Mouse (Mus musculus): ENCODE results near the gene Gabbr2.

DNA sequence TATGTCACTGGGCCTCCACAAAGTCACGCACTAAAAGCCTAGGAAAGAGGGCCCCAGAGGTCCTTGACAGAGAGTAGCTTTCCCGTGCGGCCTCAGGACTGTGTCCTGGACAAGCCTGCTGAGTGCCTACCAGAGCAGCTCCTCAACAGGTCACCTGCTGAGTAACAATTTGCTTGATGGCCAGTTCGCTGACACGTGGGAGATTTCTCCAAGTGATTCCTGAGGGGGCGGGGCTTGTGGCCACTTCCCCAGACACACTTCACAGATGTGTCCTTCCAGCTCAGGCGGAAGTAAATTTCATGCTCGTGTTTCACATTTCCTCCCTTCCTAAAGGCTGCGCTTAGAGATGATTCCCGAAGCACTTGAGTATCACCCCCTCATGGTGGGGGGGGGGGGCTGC is 108.6 kb downstream of the Gabbr2 start:
- TF ChIP-seq GATA1 (IDR thresholded peaks at IDR 0.05; ENCODE audit: borderline replicate concordance, low read length) (no peak), FLI1 (IDR thresholded peaks at IDR 0.05; ENCODE audit: low read length) (no peak)

Data from megakaryocyte, embryonic 14.5 days (primary cell).